Mouse (Mus musculus): ENCODE data around the gene Asb9. TPM values are rescaled to one million over a fixed set of nuclear protein-coding genes. Genes with fewer than 3 reads are reported as not detected.

Asb9 gene
- total RNA-seq (2023) = not detected

GRCm38 (mm10) chrX:164505709-164506498 is at the start of gene Asb9:
Gene Asb9 (plus strand): TSS chrX:164506327.

Other genes with a start within 250 kb of the Asb9 start
- 10 to 100 TPM; 57.8 to 59.3 TPM for gene Bmx, start 248.1 kb upstream of the Asb9 start, total RNA-seq (2023)
- 1 to 10 TPM in 1 of 2 experiments, under 1 TPM in 1; 0.84 to 2.1 TPM for gene Pir, start 237.0 kb upstream of the Asb9 start, total RNA-seq (2023)
- gene Vegfd, start 132.9 kb upstream of the Asb9 start, total RNA-seq (2023) = not detected
- gene Piga, start 86.5 kb upstream of the Asb9 start, total RNA-seq (2023) = 10 to 100 TPM; 11.5 to 15.9 TPM
- under 1 TPM in 1 of 2 experiments, not detected in 1; 0.22 TPM for gene Asb11, start 69.3 kb upstream of the Asb9 start, total RNA-seq (2023)